Mouse (Mus musculus): ENCODE measurements around the gene Orai3.
A peak's percentile ranks its signal among the peaks of the same experiment; 100 is the strongest.

Gene Orai3

GRCm38 (mm10) chr7:127798591-127798990, 29.0 kb downstream of the Orai3 start:
- DNase-seq (ENCODE audit: extremely low spot score, low read depth, low spot score): no peak

DNA sequence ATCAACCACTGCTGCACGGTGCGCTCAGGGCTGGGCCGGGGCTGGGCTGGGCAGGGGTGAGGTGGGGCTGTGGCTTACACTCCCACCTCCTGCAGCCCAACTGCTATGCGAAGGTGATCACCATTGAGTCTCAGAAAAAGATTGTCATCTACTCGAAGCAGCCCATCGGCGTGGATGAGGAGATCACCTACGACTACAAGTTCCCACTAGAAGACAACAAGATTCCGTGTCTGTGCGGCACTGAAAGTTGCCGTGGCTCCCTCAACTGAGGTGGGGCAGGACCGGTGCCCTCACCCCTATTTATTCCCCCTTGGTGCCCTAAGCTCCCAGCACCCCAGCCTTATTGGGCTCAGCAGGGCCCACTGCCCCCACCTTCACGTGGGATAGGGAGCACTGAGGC, 29.6 kb downstream of the Orai3 start:
- DNase-seq (ENCODE audit: extremely low spot score, low read depth, low spot score): no peak

GRCm38 (mm10) chr7:127799738-127800137, 30.1 kb downstream of the Orai3 start:
- DNase-seq (ENCODE audit: extremely low spot score, low read depth, low spot score): no peak

DNA sequence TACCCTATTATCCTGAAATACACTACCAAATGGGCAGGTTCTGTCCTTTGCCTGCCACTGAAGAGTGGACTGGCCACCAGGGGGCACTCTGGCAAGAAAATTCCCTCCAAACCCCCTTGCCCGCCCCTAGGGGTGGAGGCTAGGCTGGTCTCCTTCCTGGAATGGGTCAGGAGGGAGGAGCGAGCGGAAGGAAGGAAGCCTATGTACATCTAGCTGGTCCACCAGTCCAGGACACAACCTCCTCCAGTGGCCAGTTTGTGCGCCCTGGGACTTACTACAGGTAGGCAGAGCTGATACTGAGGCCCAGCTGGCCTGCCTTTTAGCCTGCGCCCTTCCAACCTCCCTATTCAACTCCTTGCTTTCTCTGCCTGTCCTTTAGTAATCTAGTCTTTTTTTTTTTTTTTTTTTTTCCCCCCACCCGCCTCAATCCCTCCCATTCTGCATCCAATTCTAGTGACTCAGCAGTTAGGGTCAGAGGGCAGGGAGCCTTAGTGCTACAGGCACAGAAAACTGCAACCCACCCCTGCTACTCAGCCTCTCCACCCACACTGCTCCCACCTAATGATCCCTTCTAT, 30.9 kb downstream of the Orai3 start, which contains the start of gene Hsd3b7:
Hsd3b7 (plus strand) TSS at position 170 of the 575 bp plus-strand sequence.
- DNase-seq (ENCODE audit: extremely low spot score, low read depth, low spot score): peak; percentile 70

DNA sequence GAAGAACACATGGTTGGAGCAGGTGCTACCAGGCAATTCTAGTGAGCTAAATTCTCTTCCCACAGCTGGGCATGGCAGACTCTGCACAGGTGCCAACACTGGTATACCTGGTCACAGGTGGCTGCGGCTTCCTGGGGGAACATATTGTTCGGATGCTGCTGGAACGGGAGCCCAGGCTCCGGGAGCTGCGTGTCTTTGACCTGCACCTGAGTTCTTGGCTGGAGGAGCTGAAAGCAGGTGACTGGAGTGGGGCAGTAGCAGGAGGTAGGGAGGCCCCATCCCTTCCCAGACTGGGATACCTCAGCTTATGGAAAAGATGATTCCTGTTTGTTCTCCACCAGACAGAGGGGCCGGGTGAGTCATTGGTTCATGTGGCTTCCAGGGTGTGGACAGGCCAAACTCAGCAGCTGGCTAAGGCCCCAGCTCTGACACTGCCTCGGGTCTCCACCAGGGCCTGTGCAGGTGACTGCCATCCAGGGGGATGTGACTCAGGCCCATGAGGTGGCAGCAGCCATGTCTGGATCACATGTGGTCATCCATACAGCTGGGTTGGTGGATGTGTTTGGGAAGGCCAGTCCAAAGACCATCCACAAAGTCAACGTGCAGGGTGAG, 31.5 kb downstream of the Orai3 start:
- DNase-seq (ENCODE audit: extremely low spot score, low read depth, low spot score): no peak

- no peak for DNase-seq (ENCODE audit: extremely low spot score, low read depth, low spot score)
These were observed 32.7 kb downstream of the Orai3 start for GRCm38 (mm10) chr7:127802313-127802712.

- no peak for DNase-seq (ENCODE audit: extremely low spot score, low read depth, low spot score)
These were observed 39.2 kb downstream of the Orai3 start for GRCm38 (mm10) chr7:127808821-127809220.

DNA sequence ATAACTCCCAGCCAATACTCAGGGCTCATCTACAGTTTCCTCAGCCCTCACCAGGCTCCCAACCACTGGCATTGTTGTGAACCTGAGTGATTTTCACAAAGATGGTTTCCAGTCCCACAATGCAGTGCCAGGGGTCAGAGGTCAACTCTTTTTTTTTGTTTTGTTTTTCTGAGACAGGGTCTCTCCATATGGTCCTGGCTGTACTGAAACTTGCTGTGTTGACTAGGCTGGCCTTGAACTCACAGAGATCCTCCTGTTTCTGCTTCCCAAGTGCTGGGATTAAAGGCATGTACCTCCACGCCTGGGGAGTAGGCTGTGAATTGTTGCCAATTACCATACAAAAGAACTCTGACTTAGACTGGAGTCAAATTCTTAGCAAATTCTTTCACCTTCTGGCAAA, 40.2 kb downstream of the Orai3 start:
- no peak for DNase-seq (ENCODE audit: extremely low spot score, low read depth, low spot score)

GRCm38 (mm10) chr7:127810650-127811049, 41.0 kb downstream of the Orai3 start:
- DNase-seq (ENCODE audit: extremely low spot score, low read depth, low spot score): no peak

GRCm38 (mm10) chr7:127811240-127811639, 41.6 kb downstream of the Orai3 start:
- no peak for DNase-seq (ENCODE audit: extremely low spot score, low read depth, low spot score)

DNA sequence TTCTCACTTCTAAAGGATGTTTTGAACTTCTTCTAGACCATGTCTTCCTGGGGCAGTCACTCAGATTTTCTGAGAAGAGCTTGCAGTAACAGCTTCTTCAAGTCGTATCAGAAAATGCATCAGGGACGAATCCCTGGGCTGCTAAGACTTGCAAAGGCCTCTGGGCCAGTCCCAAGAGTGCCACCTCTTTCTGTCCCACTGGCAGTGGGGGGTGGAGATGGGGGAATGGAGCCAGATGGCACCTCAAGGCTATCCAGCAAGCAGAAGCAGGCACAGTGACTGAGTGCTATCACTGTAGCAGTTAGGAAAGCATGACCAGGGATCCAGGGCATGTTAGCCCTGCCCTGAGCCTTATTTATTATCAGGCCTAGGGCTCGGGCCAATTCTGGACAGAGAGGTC, 42.7 kb downstream of the Orai3 start:
- no peak for DNase-seq (ENCODE audit: extremely low spot score, low read depth, low spot score)

- DNase-seq (ENCODE audit: extremely low spot score, low read depth, low spot score): no peak
These were observed 44.2 kb downstream of the Orai3 start for GRCm38 (mm10) chr7:127813821-127814220.

DNA sequence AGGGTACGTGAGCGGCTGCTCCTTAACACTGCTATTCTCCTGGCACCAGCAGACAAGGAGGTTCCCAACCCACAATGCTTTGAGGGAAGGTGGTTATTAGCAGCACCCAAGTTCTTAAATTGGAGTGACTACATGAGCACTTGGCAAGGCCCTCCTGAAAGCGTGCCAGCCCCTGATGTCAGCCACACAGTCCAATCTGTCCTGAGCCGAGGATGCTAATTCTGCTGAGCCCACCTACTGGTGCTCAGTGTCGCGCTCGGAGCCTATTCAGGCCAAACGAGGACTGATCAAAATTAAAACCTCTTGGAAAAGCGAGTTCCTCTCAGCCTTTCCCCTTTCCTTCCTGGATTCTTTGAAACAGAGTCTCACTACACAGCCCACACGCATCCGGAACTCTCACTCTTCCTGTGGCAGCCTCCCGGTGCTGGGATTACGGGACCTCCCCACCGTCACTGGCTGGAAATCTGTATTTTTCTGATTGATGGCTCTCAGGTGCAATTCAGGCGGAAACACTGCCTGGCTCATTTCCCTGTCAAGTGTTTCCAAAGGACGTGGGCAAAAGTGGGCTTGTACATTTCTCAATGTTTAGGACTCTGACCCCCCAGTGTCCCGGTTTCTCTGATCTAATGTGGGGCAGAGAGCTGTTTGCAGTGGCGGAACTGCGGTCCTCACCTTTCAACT, 44.8 kb downstream of the Orai3 start:
- no peak for DNase-seq (ENCODE audit: extremely low spot score, low read depth, low spot score)

GRCm38 (mm10) chr7:127815116-127815665, 45.6 kb downstream of the Orai3 start:
- DNase-seq (ENCODE audit: extremely low spot score, low read depth, low spot score): no peak

GRCm38 (mm10) chr7:127815954-127816821, 46.6 kb downstream of the Orai3 start:
- no peak for DNase-seq (ENCODE audit: extremely low spot score, low read depth, low spot score)

- DNase-seq (ENCODE audit: extremely low spot score, low read depth, low spot score): no peak
These were observed 47.4 kb downstream of the Orai3 start for GRCm38 (mm10) chr7:127817053-127817452.

GRCm38 (mm10) chr7:127817776-127818175, 48.2 kb downstream of the Orai3 start:
- no peak for DNase-seq (ENCODE audit: extremely low spot score, low read depth, low spot score)

- DNase-seq (ENCODE audit: extremely low spot score, low read depth, low spot score): no peak
These were observed 51.4 kb downstream of the Orai3 start for GRCm38 (mm10) chr7:127820836-127821509.

- DNase-seq (ENCODE audit: extremely low spot score, low read depth, low spot score): no peak
These were observed 52.9 kb downstream of the Orai3 start for GRCm38 (mm10) chr7:127822494-127822893.
